Mouse (Mus musculus) bone marrow macrophage, adult 2 months (primary cell): ENCODE measurements around the gene Rap1b.

Experiments used
- CTCF ChIP-seq: IDR thresholded peaks from 2 replicates; pipeline ENCODE4 v1.5.1; 2012; ENCODE audit warnings: low read depth, mild to moderate bottlenecking, low read length, moderate library complexity
- POLR2A ChIP-seq: IDR thresholded peaks from 2 replicates; pipeline ENCODE4 v1.6.1; 2012; ENCODE audit warnings: mild to moderate bottlenecking, low read depth, low read length, borderline replicate concordance

DNA sequence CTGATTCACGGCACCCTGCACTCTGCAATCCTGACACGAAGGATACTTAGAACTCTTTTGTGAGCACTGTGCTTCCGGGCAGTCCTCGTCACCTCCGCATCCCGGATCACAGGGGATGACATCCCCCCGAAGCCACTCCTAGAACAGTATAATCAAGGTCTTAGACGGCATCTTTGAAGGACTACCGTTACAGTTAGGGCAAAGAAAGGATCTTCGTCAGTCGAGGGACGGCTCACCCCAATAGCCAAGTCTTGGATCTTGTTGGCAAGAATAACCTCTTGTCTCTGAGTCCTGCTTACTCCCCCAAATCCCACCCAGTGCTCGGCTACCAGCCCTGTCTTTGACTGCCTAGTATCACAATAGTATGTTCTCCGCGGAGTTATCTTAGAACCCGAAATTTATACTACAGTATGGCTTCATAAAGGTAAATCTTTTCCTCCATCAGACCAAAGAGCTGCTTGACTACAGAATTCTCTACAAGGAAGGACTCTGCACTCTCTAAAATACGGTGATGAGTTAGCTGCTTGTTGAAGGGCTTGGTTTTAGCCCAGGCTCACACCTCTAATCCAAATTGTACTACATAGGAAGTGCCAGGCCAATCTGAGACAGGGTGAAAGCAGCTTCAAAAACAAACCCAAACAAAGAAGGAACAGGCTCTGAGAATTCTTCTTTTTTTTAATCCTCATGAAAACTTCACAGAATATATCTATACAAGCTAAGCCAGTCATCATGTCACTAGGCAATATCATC is 55.2 kb downstream of the Rap1b start:
- no peak for TF ChIP-seq CTCF
- TF ChIP-seq POLR2A = no peak
